Mouse (Mus musculus): ENCODE results near the gene Mlh1. TPM values are rescaled to one million over a fixed set of nuclear protein-coding genes. Genes with fewer than 3 reads are reported as not detected.

The Mlh1 gene
- polyA plus RNA-seq, 1 experiment, result 5.7 TPM

- Histone ChIP-seq H3K4me1 (peaks cover 31% of the 10 kb centered on the region), H3K27me3 (replicated peaks) (peaks cover 21% of the 10 kb centered on the region), H3K36me3 (replicated peaks; ENCODE audit: low read length) (no peaks in the 10 kb centered on the region), H3K9me3 (no peaks in the 10 kb centered on the region), H3K4me3 (replicated peaks) (no peak overlapping the region)
- no peak for TF ChIP-seq GATA1 (IDR thresholded peaks at IDR 0.05; ENCODE audit: borderline replicate concordance, low read length)
- no peak for TF ChIP-seq FLI1 (IDR thresholded peaks at IDR 0.05; ENCODE audit: low read length)
These were observed 16.4 kb upstream of the Mlh1 start for GRCm38 (mm10) chr9:111287956-111288355.

- H3K27me3 ChIP-seq (replicated peaks), result peaks cover 9% of the 10 kb centered on the region
- no peak for TF ChIP-seq GATA1 (IDR thresholded peaks at IDR 0.05; ENCODE audit: borderline replicate concordance, low read length)
- TF ChIP-seq FLI1 (IDR thresholded peaks at IDR 0.05; ENCODE audit: low read length), result no peak
- no peaks in the 10 kb centered on the region for H3K36me3 ChIP-seq (replicated peaks; ENCODE audit: low read length)
These were observed 14.9 kb upstream of the Mlh1 start for GRCm38 (mm10) chr9:111286468-111286867.

GRCm38 (mm10) chr9:111285676-111286075 lies 14.1 kb upstream of the Mlh1 start:
- Histone ChIP-seq H3K4me3 (replicated peaks) (no peak overlapping the region), H3K36me3 (replicated peaks; ENCODE audit: low read length) (no peaks in the 10 kb centered on the region), H3K27me3 (replicated peaks) (peaks cover 6% of the 10 kb centered on the region), H3K4me1 (peaks cover 45% of the 10 kb centered on the region), H3K9me3 (no peaks in the 10 kb centered on the region)
- no peak for TF ChIP-seq FLI1 (IDR thresholded peaks at IDR 0.05; ENCODE audit: low read length)
- TF ChIP-seq GATA1 (IDR thresholded peaks at IDR 0.05; ENCODE audit: borderline replicate concordance, low read length), result no peak

More at GRCm38 (mm10) chr9:111286468-111286867, 14.9 kb upstream of the Mlh1 start:
- Histone ChIP-seq H3K9me3 (no peaks in the 10 kb centered on the region), H3K4me1 (peaks cover 44% of the 10 kb centered on the region), H3K4me3 (replicated peaks) (no peak overlapping the region)

GRCm38 (mm10) chr9:111285061-111285460 lies 13.5 kb upstream of the Mlh1 start:
- no peaks in the 10 kb centered on the region for H3K36me3 ChIP-seq (replicated peaks; ENCODE audit: low read length)
- TF ChIP-seq FLI1 (IDR thresholded peaks at IDR 0.05; ENCODE audit: low read length) (no peak), GATA1 (IDR thresholded peaks at IDR 0.05; ENCODE audit: borderline replicate concordance, low read length) (no peak)
- no peaks in the 10 kb centered on the region for H3K9me3 ChIP-seq

GRCm38 (mm10) chr9:111275156-111275555 lies 3.6 kb upstream of the Mlh1 start:
- peaks cover 50% of the 10 kb centered on the region for H3K4me1 ChIP-seq
- peaks cover 67% of the 10 kb centered on the region for H3K36me3 ChIP-seq (replicated peaks; ENCODE audit: low read length)
- no peaks in the 10 kb centered on the region for H3K9me3 ChIP-seq
- H3K4me3 ChIP-seq (replicated peaks), result peak overlapping the region; percentile 77
- TF ChIP-seq FLI1 (IDR thresholded peaks at IDR 0.05; ENCODE audit: low read length), result no peak
- no peak for TF ChIP-seq GATA1 (IDR thresholded peaks at IDR 0.05; ENCODE audit: borderline replicate concordance, low read length)
- H3K27me3 ChIP-seq (replicated peaks), result no peaks in the 10 kb centered on the region

More at GRCm38 (mm10) chr9:111285061-111285460, 13.5 kb upstream of the Mlh1 start:
- Histone ChIP-seq H3K4me1 (peaks cover 44% of the 10 kb centered on the region), H3K4me3 (replicated peaks) (no peak overlapping the region), H3K27me3 (replicated peaks) (peaks cover 5% of the 10 kb centered on the region)

GRCm38 (mm10) chr9:111273958-111274357 lies 2.4 kb upstream of the Mlh1 start:
- TF ChIP-seq FLI1 (IDR thresholded peaks at IDR 0.05; ENCODE audit: low read length), result no peak
- TF ChIP-seq GATA1 (IDR thresholded peaks at IDR 0.05; ENCODE audit: borderline replicate concordance, low read length), result no peak
- no peaks in the 10 kb centered on the region for H3K9me3 ChIP-seq
- H3K36me3 ChIP-seq (replicated peaks; ENCODE audit: low read length), result peaks cover 58% of the 10 kb centered on the region
- H3K27me3 ChIP-seq (replicated peaks), result no peaks in the 10 kb centered on the region
- peaks cover 62% of the 10 kb centered on the region for H3K4me1 ChIP-seq
- no peak overlapping the region for H3K4me3 ChIP-seq (replicated peaks)

GRCm38 (mm10) chr9:111272996-111273785 lies 1.6 kb upstream of the Mlh1 start:
- Histone ChIP-seq H3K9me3 (no peaks in the 10 kb centered on the region), H3K4me1 (peaks cover 60% of the 10 kb centered on the region), H3K27me3 (replicated peaks) (no peaks in the 10 kb centered on the region), H3K36me3 (replicated peaks; ENCODE audit: low read length) (peaks cover 50% of the 10 kb centered on the region), H3K4me3 (replicated peaks) (peak overlapping the region; percentile 100)
- no peak for TF ChIP-seq FLI1 (IDR thresholded peaks at IDR 0.05; ENCODE audit: low read length)
- TF ChIP-seq GATA1 (IDR thresholded peaks at IDR 0.05; ENCODE audit: borderline replicate concordance, low read length), result no peak

- Histone ChIP-seq H3K4me3 (replicated peaks) (peak overlapping the region; percentile 100), H3K9me3 (no peaks in the 10 kb centered on the region), H3K36me3 (replicated peaks; ENCODE audit: low read length) (peaks cover 50% of the 10 kb centered on the region), H3K27me3 (replicated peaks) (no peaks in the 10 kb centered on the region), H3K4me1 (peaks cover 61% of the 10 kb centered on the region)
- TF ChIP-seq FLI1 (IDR thresholded peaks at IDR 0.05; ENCODE audit: low read length), result no peak
- TF ChIP-seq GATA1 (IDR thresholded peaks at IDR 0.05; ENCODE audit: borderline replicate concordance, low read length), result no peak
These were observed 765 bp upstream of the Mlh1 start for GRCm38 (mm10) chr9:111272356-111272755.

GRCm38 (mm10) chr9:111271056-111271433 lies 546 bp downstream of the Mlh1 start:
- Histone ChIP-seq H3K36me3 (replicated peaks; ENCODE audit: low read length) (peaks cover 50% of the 10 kb centered on the region), H3K9me3 (no peaks in the 10 kb centered on the region), H3K4me1 (peaks cover 59% of the 10 kb centered on the region), H3K27me3 (replicated peaks) (no peaks in the 10 kb centered on the region), H3K4me3 (replicated peaks) (peak overlapping the region; percentile 100)
- TF ChIP-seq GATA1 (IDR thresholded peaks at IDR 0.05; ENCODE audit: borderline replicate concordance, low read length) (no peak), FLI1 (IDR thresholded peaks at IDR 0.05; ENCODE audit: low read length) (no peak)

- Histone ChIP-seq H3K4me3 (replicated peaks) (peak overlapping the region; percentile 100), H3K27me3 (replicated peaks) (no peaks in the 10 kb centered on the region), H3K36me3 (replicated peaks; ENCODE audit: low read length) (peaks cover 50% of the 10 kb centered on the region), H3K4me1 (peaks cover 57% of the 10 kb centered on the region), H3K9me3 (no peaks in the 10 kb centered on the region)
- TF ChIP-seq FLI1 (IDR thresholded peaks at IDR 0.05; ENCODE audit: low read length) (no peak), GATA1 (IDR thresholded peaks at IDR 0.05; ENCODE audit: borderline replicate concordance, low read length) (no peak)
These were observed 985 bp downstream of the Mlh1 start for GRCm38 (mm10) chr9:111270606-111271005.

Measured in megakaryocyte, embryonic 14.5 days (primary cell).